Mouse (Mus musculus) cortical plate, adult 2 months (tissue): Measurements from ENCODE around the gene Myo1c. TPM values are rescaled to one million over a fixed set of nuclear protein-coding genes. Genes with fewer than 3 reads are reported as not detected.

ENCODE experiments used
- H3K27ac ChIP-seq: fragments of 200-500 bp; 2 replicates; pipeline ENCODE4 v1.5.1; 2012; ENCODE audit warnings: low read length, control low read depth, inconsistent platforms; ENCODE audit not compliant: insufficient read depth
- H3K4me1 ChIP-seq: fragments of 200-500 bp; 2 replicates; pipeline ENCODE4 v1.6.1; 2011; ENCODE audit warnings: low read length; ENCODE audit not compliant: control insufficient read depth, insufficient read depth
- H3K4me3 ChIP-seq: fragments of 200-500 bp; 2 replicates; pipeline ENCODE4 v1.5.1; 2011; ENCODE audit warnings: mild to moderate bottlenecking, low read length, control low read depth; ENCODE audit not compliant: insufficient read depth
- CTCF ChIP-seq: fragments of 200-500 bp; IDR thresholded peaks from 2 replicates; pipeline ENCODE4 v1.5.1; 2011; ENCODE audit warnings: mild to moderate bottlenecking, control low read depth, low read length; ENCODE audit not compliant: insufficient read depth; ENCODE audit errors: extremely low read depth
- POLR2A ChIP-seq: fragments of 200-500 bp; IDR thresholded peaks from 2 replicates; pipeline ENCODE4 v1.6.1; 2011; ENCODE audit warnings: mild to moderate bottlenecking, low read length, control low read depth; ENCODE audit not compliant: insufficient read depth; ENCODE audit errors: extremely low read depth
- polyA plus RNA-seq: library from polyadenylated mRNA; depleted of rRNA; stranded (reverse); fragments of >200 nt; gene quantifications from 2 replicates; pipeline ENCODE4 v1.2.3, GENCODE M21; 2012

Myo1c gene
- polyA plus RNA-seq, 1 experiment, result 17.7 TPM

GRCm38 (mm10) chr11:75653781-75654470 is 3.6 kb downstream of the Myo1c start:
- peak overlapping the region; percentile 69 for H3K27ac ChIP-seq

GRCm38 (mm10) chr11:75654471-75655390 is 4.4 kb downstream of the Myo1c start:
- Histone ChIP-seq H3K4me3 (peak overlapping the region; percentile 35), H3K27ac (0 out of 2 replicates have a peak overlapping the region, but pooled peaks have one; percentile 31), H3K4me1 (peaks cover 4% of the 10 kb centered on the region; the same call in 1 of the 2 replicates)
- TF ChIP-seq CTCF (no peak), POLR2A (no peak)

More at GRCm38 (mm10) chr11:75653781-75654470, 3.6 kb downstream of the Myo1c start:
- TF ChIP-seq POLR2A (no peak), CTCF (no peak)
- peak overlapping the region; percentile 35 for H3K4me3 ChIP-seq
- peaks cover 4% of the 10 kb centered on the region; the same call in 1 of the 2 replicates for H3K4me1 ChIP-seq

GRCm38 (mm10) chr11:75655621-75656545 is 5.6 kb downstream of the Myo1c start:
- H3K27ac ChIP-seq, result peak overlapping the region; percentile 31
- H3K4me1 ChIP-seq, result peaks cover 5% of the 10 kb centered on the region; the same call in 1 of the 2 replicates
- H3K4me3 ChIP-seq, result peak overlapping the region; percentile 64
- no peak for TF ChIP-seq CTCF
- no peak for TF ChIP-seq POLR2A

- Histone ChIP-seq H3K27ac (no peak overlapping the region), H3K4me1 (peaks cover 5% of the 10 kb centered on the region; the same call in 1 of the 2 replicates), H3K4me3 (peak overlapping the region; percentile 64)
- TF ChIP-seq CTCF (no peak), POLR2A (no peak)
Observed at GRCm38 (mm10) chr11:75656621-75657590, 6.6 kb downstream of the Myo1c start.

- Histone ChIP-seq H3K27ac (no peak overlapping the region), H3K4me3 (no peak overlapping the region), H3K4me1 (peaks cover 5% of the 10 kb centered on the region; the same call in 1 of the 2 replicates)
- TF ChIP-seq POLR2A, result no peak
- TF ChIP-seq CTCF, result no peak
Observed at GRCm38 (mm10) chr11:75657841-75658240, 7.5 kb downstream of the Myo1c start.

GRCm38 (mm10) chr11:75658311-75658710 is 8.0 kb downstream of the Myo1c start:
- no peak overlapping the region for H3K4me3 ChIP-seq
- peaks cover 5% of the 10 kb centered on the region; the same call in 1 of the 2 replicates for H3K4me1 ChIP-seq
- TF ChIP-seq POLR2A, result no peak
- TF ChIP-seq CTCF, result no peak

GRCm38 (mm10) chr11:75658996-75659750 is 8.9 kb downstream of the Myo1c start:
- Histone ChIP-seq H3K4me1 (peaks cover 3% of the 10 kb centered on the region; the same call in 1 of the 2 replicates), H3K4me3 (no peak overlapping the region), H3K27ac (no peak overlapping the region)
- no peak for TF ChIP-seq CTCF
- TF ChIP-seq POLR2A, result no peak

More at GRCm38 (mm10) chr11:75658311-75658710, 8.0 kb downstream of the Myo1c start:
- no peak overlapping the region for H3K27ac ChIP-seq
